Mouse (Mus musculus): ENCODE results near the gene Macf1.

The Macf1 gene

DNA sequence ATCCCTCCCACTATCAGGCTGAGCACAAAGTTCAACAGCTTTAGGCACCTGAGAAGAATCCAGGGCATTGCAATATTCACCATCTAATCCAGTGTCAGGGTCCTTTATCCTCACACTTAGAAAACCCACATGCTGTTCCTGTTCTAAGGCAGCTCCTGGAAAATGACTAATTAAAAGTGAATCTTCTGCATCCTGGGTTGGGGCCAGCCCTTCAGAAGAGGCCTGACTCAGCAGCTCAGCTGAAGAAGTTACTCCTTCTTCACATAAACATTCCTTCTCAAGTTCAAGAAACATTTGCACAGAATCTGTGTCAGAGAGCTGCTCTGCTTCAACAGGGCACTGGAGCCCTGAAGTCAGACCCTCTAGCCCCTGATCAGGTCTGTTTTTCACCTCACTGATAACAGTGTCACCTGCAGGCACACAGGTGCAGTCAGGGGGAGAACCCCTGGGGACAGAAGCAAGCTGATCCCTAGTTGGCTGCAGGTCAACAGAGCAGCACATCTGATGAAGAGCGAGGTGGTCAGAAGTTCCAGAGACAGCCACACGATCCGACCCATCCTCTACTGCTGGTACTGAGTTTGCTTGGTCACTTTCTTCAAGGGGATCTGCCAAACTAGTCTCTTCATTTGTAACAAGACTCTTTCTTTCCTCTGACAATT, 275.0 kb downstream of the Macf1 start:
- no peak for DNase-seq (ENCODE audit: low spot score)

DNA sequence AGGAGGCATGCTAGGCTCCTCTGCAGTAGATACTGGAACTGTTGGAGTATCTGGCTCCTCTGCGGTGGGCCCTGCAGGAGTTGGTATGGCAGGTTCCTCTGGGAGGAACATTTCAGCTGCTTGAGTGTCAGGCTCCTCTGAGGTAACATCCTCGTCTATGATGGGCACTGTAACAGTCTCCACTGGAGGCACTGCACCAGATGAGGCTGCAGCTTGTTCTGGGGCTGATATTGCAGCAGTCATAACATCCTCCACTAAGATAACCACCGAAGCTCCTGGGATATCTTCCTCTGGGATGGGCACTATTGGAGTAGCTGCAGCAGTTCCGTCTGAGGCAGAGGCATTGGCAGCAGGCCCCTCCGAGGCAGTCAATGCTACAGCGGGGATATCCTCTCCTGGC, 276.4 kb downstream of the Macf1 start:
- no peak for DNase-seq (ENCODE audit: low spot score)

DNA sequence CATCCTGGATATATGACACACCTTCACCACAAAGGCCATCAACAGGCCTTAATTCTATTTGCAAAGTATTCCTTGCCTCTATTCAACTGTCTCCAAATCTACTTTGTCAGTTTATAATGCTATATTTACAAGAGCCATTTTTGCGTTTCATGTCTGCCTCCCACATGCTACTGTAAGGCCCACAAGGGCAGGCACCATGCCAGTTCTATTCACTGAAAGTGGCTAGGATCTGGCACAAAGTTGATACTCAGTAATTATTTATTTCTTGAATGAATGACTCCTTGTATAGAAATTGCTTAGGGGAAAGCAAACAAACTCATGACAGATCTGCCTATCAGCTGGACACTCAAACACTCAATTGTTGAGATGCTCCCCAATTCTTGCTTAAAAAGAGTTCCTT, 280.1 kb downstream of the Macf1 start:
- DNase-seq (ENCODE audit: low spot score): peak; percentile 78

DNA sequence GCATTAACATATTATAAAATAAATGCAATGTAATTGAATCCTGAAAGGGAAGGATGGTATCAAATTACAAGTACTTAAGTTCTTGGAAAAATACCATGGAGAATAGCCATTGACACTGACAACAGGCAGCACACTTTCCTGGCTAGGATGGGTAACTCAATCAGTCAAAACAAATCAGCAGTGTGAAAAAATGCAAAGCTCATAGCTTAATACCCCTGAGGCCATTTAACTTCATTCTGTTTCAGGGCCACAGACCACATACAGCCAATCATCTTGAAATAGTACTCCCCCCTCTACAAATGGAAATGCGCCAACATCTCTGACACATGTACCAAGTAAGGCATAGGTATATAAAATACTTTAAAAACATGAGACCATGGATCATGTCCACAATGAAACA, 281.9 kb downstream of the Macf1 start:
- no peak for DNase-seq (ENCODE audit: low spot score)

DNA sequence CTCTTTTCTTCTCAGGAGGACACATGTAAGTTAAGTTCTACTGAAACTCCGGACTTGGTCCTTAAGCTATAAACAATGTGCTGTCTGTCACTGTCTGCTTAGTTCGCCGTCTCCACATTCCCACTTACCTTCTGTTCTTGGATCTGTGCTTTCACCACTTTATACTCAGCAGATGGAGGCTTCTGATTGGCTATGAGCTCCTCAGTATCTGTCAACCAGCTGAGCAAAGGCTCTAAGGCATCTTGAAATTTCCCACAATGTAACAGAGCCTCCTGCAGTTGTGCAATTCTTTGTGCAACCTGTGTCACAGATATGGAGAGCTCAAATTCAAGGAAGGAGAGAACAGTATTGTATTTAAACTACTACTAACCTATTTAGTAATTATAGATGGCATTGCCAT, 282.9 kb downstream of the Macf1 start:
- DNase-seq (ENCODE audit: low spot score): no peak

DNA sequence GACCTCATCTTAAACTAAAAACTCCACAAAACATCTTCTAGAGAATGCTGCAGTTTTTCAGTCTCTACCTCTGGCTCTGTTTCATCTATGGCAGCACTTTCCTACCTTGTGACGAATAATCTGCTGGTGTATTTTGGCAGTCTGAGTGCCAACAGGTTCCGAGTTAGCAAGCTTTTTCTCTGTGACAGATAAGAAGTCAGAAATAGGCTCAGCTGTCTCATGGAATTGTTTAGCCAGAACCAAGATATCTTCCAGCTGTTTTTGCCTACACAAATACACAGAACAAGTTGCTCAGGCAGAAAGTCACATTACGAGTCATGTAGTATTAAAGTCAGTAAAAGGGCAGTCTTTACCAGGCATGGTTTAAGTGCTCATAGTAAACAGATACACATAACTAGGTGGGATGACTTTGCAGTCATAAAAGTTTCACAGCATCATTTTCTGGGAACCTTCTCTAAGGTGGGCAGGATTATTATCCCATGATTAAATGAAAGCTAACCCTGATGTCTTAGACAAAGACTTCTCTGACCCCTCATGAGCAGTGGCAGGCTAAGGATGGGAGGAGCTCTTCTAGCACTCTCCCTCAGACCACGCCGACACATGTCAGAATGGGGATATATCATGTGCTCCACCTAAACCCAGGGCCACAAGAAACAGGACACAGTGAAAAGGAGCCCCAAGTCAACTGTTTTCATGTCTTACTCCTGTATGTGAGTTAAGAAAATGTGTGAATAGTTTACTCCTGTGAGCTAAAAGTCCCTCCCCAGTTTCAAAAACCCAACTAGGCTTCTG, 286.3 kb downstream of the Macf1 start:
- no peak for DNase-seq (ENCODE audit: low spot score)

DNA sequence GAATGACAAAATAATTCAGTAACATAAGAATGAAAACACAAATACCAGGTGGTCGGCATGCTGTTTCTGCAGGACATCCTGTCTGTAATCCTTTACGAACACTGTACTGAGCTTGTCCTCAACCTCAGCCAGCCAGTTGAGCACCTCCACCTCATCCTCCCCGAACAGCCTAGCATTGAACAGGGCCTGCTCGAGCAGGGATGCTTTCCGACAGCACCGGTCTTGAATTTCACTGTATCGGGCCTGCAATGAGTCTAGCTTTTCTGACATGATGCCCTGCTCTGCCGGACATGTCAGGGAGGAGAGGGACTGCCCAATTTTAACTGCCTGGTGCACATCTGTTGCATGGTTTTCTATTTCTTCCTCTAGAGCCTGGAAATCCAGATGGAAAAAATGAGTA, 287.1 kb downstream of the Macf1 start:
- DNase-seq (ENCODE audit: low spot score): no peak

DNA sequence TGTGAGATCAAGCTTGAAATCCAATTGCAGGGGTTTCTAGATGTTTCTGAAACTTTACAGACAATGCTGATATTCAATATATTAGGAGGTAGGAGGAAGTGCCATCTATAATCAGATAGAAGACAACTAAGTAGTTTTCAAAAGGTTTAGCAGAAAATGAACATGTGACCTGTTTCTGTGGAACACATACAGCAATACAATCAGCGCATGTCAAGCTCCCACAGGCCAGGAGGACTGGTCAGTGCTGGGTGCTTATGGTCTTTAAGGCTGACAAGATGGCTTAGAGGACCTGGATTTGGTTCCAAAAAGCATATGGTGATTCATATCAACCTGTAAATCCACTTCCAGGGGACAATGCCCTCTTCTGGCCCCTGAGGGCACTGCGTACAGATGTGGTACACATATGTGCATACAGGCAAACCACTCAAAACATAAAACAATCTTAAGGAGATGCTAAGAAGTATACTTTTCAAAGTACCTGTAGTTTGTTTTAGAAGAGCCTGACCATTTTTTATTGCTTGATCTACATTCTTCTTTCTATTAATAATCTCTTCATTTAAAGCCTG, 288.6 kb downstream of the Macf1 start:
- DNase-seq (ENCODE audit: low spot score): no peak

DNA sequence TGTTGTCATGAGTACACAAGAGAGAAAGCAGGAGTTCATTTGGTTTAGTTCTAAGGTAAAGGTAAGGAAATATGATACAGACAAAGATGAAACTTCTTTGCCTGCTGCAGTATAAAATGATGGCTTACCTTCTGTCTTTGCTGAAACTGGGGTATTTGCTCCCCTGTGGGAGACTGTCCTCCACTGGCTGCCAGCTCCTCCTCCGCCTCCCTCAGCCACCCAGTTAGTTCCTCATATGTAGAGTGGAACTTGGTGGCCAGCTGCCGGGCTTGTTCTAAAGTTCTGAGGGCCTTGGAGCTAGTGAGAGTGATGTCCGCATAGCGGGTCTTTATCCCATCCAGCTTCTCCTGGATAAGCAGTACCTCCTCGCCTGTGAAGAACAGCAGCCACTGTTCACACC, 289.3 kb downstream of the Macf1 start:
- no peak for DNase-seq (ENCODE audit: low spot score)

DNA sequence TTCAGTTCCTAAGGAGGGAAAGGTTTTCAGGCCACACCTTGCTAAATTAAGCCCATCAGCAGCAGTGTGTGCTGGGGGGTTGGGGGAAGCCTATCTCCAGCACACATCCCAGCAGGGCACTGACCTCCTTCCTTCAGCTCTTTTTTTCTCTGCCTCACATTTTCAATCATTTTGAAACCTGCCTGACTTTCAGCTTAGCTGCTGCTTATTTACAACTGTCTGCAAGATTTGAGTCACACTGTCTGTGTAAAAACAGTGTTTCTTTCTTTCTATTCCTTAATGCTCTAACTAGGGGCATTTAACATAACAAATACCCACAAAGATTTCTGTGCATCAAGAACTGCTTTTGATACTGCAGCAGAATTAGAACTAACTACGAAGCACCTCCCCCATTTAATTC, 289.9 kb downstream of the Macf1 start:
- no peak for DNase-seq (ENCODE audit: low spot score)

DNA sequence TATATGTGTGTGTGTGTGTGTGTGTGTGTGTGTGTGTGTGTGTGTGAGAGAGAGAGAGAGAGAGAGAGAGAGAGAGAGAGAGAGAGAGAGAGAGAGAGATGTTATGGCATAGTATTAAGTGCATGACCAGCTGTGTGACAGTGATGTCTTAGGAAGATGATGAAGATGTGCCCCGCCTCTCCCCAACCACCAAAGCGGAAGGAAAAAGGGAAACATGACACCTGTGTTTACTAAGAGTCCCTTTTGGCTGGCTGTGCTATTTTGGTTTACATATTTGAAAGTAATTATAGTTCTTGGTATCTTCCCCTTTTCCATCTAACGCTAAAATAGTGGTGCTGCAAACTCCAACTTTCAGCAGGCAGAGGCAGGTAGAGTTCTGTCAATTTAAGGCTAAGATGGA, 291.2 kb downstream of the Macf1 start:
- DNase-seq (ENCODE audit: low spot score): no peak

DNA sequence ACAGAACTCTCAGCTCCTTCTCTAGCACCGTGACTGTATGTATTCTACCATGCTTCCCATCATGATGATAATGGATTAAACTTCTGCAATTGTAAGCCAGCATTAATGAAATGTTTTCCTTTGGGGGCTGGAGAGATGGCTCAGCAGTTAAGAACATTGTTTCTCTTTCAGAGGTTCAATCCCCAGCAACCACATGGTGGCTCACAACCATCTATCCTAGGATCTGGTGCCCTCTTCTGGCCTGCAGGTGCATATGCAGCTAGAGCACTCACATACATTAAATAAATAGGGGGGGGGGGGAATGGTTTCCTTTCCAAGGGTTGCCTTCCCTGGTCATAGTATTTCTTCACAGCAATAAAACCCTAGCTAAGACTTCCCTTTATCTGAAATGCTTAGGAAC, 292.0 kb downstream of the Macf1 start:
- DNase-seq (ENCODE audit: low spot score): no peak

DNA sequence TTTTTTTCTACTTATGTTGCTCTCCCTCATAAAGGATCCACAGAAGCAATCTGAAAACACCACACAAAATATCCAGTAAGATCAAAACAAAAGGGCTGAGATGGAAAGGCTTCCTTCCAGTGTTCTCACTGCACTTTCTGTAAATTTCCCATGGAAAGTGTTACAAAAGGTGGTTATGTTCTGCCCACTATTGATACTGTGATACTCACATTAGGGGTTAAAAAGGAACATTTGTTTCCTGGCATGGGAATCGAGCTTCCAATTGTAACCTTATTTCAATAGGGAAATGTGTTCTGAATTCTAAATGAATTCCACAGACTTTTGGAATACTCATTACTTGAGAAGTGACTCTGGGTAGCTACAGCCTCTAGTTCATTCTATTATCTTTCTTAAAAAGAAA, 299.1 kb downstream of the Macf1 start:
- DNase-seq (ENCODE audit: low spot score): no peak

DNA sequence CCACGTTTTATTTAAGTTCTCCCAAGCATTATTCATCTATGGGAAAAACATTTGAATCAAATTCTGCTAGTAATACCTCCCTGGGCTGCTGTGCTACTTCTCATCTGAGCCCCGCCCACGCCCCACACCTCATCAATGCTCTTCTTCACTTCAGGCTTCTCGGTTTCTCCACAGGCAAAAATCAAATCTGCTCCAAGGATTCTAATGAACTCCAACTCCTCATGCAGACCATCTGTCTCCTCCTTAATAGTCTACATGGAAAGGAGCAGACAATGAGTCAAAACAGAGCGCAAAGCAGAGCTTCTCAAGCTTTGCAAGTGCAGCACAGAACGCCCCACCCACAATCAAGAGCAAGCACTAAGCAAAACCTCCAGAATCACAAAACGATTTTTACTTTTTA, 301.0 kb downstream of the Macf1 start:
- no peak for DNase-seq (ENCODE audit: low spot score)

DNA sequence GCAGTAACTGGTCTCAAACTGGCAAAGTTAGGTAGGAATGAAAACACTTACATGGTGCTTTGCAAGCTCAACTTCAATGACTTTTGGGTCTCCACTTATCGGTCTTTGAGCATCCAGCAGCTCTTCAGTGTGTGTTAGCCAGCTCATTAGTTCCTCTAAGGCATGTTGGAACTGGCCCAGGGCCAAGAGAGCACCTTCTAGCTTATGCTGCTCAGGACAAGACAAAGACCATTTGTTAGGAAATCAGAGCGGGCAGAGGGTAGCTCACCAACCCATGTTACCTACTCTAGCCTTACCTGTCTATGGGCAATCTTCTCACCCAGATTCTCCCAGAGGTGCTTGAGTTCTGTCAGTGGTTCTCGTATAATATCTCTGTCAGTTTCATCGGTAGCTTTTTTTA, 302.1 kb downstream of the Macf1 start:
- peak; percentile 50 for DNase-seq (ENCODE audit: low spot score)

DNA sequence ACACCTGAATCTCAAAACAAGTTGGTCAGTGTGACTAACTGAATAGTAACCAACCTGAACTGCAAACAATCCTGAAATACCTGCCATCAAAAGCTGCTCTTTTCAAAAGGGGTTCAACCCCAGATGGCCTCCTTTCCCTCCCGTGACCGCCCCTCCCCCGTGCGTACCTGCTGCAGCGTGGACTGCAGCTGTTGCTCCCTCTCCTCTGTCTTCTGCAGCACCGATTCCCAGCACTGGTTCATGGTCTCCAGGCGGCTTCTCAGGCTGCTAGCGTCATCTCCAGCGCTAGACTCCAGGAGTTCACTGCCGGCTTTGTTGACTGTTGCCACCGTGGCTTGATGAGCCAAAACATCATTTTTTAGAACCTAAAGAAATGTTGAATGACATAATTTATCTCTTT, 302.6 kb downstream of the Macf1 start:
- DNase-seq (ENCODE audit: low spot score): no peak

DNA sequence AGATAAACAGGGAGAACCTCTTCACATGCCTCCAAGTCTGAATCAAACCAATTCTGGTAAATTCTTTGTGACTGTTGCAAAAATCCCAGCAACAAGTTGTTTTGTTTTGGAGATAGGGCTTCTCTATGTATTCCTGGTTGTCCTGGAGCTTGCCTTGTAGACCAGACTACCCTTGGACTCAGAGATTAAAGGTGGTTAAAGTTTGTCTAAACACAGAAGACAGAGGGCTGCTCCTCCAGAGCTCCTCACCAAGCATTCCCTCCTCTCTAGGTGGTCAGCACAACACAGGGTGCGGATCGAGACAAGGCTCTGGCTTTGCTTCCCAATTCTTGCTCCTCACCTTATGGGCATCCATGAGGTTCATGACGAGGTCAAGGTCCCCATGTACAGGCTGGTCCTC, 308.1 kb downstream of the Macf1 start:
- DNase-seq (ENCODE audit: low spot score): no peak

DNA sequence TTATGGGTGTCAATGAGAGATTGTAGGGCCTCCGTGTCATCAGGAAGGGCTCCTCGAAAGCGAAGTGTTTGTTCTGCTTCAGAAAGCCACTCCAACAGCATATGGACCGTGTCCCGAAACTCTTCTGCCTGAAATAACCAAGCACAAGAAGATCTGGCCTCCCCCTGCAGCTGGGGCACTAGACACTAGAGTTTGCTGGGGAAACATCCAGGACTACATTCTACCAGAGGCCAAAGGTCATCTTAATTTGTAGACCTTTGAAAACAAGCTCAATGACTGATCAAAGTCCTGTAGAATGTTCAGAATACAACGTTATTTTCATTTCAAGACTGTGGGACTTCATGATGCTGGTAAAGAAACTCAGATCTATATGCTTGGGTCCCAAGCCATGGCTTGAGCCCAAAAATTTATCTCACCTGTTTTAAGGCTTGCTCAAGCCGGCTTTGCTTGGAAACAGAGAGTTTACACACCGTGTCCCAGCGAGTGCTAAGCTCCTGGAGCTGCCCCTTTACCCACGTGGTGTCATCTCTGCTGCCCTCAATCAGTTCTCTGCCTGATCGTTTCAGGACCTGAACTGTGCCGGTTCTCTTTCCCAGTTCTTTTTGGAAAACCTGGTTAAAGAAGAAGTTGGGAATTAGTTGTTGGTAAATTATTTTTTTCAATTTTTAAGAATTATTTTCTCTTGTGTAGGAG, 309.7 kb downstream of the Macf1 start:
- DNase-seq (ENCODE audit: low spot score): no peak

DNA sequence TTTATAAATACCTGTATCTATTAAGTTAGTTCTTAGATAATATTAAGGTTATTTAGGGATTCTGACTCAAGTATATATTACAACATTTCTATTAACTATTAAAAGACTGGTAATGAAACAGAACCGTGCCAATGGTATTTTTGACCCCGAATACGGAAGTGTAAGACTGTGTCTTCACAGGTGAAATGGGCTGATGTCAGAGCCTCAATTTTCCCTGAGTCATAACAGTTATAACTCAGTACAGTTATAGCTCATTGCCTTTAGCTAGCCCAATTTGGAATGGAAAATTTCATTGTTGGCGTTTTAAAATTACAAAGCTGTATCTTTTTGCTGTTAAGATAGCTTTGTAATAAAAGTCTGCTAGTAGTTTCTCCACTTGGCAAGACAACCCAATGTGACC, 320.6 kb downstream of the Macf1 start:
- DNase-seq (ENCODE audit: low spot score): no peak

DNA sequence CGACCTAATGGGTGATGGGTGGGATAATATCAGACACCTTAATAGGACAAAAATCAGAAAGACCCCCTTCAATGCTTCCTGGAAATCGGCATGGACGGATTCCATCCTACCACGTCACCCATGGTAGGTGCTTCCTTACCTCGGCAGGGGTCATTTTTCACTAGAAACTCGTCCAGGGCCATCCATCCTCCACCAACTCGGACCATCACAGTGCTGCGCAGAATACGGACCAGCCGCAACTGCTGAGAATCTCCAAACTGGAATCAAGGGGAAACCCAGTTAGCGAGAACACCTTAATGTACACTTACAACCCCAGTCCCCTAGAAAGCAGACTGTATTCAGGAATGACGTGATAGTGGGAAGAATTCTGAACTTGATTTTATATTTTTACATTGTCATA, 323.4 kb downstream of the Macf1 start:
- no peak for DNase-seq (ENCODE audit: low spot score)

DNA sequence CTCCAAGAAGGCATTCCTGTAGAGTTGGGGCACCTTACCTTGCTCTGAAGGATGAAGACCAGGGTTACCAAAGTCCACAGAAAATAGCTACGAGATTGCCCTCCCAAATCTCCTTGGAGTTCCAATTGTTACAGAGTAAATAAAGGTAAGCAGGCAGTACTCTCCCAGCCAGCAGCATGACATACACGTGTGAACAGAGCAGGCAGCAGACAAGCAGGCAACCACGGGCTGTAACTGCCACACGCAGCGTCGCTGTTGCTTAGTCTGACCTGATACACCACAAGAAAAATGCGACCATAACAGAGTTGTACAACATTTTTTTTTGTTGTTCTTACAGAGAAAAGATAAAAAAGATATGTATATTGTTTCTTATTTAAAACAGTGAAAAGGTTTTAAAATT, 325.5 kb downstream of the Macf1 start:
- no peak for DNase-seq (ENCODE audit: low spot score)

DNA sequence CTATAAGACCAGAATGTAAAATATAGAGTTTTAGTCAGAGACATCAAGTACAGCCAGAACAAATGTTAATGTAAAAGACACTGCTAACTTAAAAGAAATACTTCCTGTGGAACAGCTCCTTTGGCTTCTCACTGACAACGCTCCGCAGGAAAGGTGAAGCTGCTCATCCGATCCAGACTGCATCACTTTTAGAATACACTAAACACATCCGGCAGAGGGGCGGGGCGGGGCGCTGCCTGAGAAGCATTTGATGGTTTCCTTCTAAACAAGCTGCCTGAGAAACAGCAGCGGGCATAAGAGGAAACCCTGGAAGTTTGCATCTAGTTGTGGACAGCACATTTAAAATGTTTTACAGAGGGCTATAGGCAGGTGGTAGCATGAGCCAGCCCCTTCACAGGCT, 328.2 kb downstream of the Macf1 start:
- peak; percentile 27 for DNase-seq (ENCODE audit: low spot score)

DNA sequence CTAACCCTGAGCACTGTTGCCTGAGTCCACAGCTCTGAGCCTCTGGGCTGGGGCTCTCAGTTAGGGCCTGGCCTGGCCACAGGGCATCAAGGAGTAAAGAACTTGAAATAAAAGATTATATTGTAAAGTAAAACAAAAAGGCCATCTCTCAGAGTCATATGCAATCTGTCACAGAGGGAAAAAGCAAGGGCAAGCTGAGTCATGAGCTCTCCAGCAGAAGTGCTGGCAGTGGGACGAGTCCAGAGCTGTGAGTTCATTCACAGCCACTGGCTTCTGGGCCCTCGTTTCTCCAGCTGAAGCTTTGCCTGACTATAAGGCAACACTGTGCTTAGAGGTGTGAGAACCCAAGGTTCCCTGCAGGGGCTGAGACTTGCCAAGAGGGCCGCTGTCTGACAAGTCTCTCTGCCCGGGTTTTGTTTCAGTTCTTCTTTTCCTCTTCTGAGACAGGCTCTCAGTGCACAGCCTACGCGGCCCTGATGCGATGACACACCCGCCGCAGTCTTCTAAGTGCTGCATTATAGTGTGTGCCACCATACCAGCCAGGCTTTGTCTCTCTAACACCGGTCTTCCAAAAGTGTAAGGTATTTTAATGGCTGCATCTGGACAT, 330.8 kb downstream of the Macf1 start:
- no peak for DNase-seq (ENCODE audit: low spot score)
